Mouse (Mus musculus): ENCODE results near the gene Vil1. TPM values are rescaled to one million over a fixed set of nuclear protein-coding genes. Genes with fewer than 3 reads are reported as not detected.

Vil1 gene
- polyA plus RNA-seq (2014; fragmentation: Nextera tagmentation; extraction: Ambion mirVana): 0.23 and 0.45 TPM in 2 replicates

DNA sequence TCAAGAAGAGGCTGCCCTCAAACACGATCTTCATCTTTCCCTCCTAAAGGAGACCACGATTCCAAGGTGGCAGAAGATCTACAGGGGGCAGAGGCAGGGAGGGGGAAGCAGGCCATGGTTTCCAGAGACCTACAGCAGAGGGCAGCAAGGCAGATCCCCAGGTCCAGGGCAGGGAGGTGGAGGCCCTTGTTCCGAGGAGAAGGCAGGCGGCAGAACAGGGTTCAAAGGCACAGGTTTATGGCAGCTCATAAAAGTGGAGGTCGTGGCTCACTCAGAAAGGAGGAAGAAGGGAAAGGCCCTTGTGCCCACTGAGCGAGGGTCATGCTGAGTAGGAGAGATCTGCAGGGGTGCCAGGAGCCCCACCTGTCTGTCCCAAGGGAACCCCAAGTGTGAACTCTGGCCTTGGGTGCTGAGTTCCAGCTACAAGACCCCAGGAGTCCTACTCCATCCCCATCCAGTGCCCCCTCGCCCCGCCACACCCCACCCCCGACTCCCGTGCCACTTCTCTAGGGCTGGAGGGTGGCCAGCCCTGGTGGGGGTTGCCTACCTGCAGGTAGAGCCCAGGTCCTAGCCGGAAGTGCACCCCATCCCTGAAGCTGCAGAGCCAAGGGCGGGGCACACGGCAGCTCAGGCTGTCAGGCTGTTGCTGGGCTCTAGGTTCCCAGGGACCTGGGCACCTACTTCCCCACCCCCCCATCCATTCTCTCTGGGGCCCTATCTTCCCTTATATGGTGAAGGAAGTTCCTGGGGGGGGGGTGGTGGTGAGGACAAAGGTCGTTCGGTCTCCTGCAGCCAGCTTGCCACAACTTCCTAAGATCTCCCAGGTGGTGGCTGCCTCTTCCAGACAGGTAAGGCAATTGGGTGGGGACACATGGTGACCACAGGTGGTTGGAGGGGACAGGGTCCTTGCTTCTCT lies at the start of gene Vil1:
Gene Vil1, plus strand, starts transcription at position 788 of the 916 bp plus-strand sequence.
- H3K4me3 ChIP-seq (ENCODE audit: low read depth, low read length): no peak within 1 kb of the TSS
- no peaks in the 10 kb centered on the region for H3K4me1 ChIP-seq (ENCODE audit: control insufficient read depth, insufficient read depth, low read length)
- H3K9ac ChIP-seq (ENCODE audit: low read depth, low read length): no peak within 1 kb of the TSS
- 44% methylated on average over 15 of the region's 15 CpGs for WGBS (ENCODE audit: insufficient replicate concordance)
- peak; percentile 42; the same call in 1 of the 2 replicates for ATAC-seq (replicated peaks; ENCODE audit: insufficient number of reproducible peaks, low FRiP score, low TSS enrichment)
- no peak within 1 kb of the TSS for H3K27ac ChIP-seq (ENCODE audit: low read depth, low read length)
- H3K27me3 ChIP-seq (ENCODE audit: control insufficient read depth, insufficient read depth, low read length): no peaks in the 10 kb centered on the region
- H3K4me2 ChIP-seq: no peak within 1 kb of the TSS
- H3K9me3 ChIP-seq (replicated peaks; ENCODE audit: control insufficient read depth, low read length): no peaks in the 10 kb centered on the region
- H3K36me3 ChIP-seq (ENCODE audit: control insufficient read depth, insufficient read depth, low read length): no peaks in the 10 kb centered on the region

DNA sequence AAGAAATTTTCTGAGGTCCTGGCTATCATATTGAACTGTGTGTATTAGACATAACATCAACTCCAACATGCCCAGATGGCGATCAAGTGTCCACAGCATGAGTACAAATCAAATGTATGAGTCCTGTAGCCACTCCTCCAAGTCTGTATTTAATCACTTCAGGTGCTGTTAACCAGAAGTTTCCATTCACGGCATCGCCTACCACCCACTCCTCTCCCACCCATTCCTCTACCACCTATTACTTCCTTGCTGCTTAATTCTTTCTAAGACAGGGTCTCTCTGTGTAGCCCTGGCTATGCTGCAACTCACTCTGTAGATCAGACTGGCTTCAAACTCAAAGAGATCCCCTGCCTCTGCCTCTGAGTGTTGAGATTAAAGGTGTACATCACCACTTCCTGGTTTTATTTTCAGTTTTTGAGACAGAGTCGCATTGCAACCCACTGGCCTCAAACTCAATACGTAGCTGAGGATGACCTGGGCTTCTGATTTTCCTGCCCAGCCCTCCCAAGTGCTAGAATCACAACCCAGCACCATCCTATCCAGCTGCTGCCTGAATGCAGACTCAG lies 49.1 kb upstream of the Vil1 start:
- ATAC-seq (replicated peaks; ENCODE audit: insufficient number of reproducible peaks, low FRiP score, low TSS enrichment): no peak
- no peaks in the 10 kb centered on the region for H3K36me3 ChIP-seq (ENCODE audit: control insufficient read depth, insufficient read depth, low read length)

DNA sequence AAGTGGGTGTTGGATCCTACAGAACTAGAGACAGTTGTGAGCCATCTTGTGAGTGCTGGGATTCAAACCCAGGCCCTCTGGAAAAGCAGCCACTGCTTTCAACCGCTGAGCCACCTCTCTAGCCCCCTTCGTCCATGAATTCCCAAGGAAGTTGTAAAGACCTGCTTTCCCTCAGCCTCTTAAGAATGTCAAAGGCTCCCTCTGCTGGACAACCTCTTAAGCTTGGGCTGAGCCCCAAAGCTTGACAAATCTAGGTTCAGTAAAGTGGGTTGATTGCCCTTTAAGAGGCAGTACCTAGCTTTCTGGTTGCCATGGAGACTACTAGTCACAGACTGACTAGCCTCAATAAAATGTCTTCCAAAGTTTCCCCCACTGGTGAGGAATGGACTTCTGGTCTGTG lies 47.4 kb upstream of the Vil1 start, which contains the start of gene Catip:
Gene Catip, plus strand, starts transcription at position 297 of the 400 bp plus-strand sequence.
- no peaks in the 10 kb centered on the region for H3K27me3 ChIP-seq (ENCODE audit: control insufficient read depth, insufficient read depth, low read length)
- 0 out of 2 replicates have a peak within 1 kb of the TSS, but pooled peaks have one; percentile 1 for H3K4me2 ChIP-seq
- H3K4me1 ChIP-seq (ENCODE audit: control insufficient read depth, insufficient read depth, low read length): 0 out of 2 replicates have a peak, but pooled peaks cover 2% of the 10 kb centered on the region
- no peaks in the 10 kb centered on the region for H3K9me3 ChIP-seq (replicated peaks; ENCODE audit: control insufficient read depth, low read length)
- no peak within 1 kb of the TSS for H3K27ac ChIP-seq (ENCODE audit: low read depth, low read length)
- no peak within 1 kb of the TSS for H3K4me3 ChIP-seq (ENCODE audit: low read depth, low read length)
- no peaks in the 10 kb centered on the region for H3K36me3 ChIP-seq (ENCODE audit: control insufficient read depth, insufficient read depth, low read length)
- ATAC-seq (replicated peaks; ENCODE audit: insufficient number of reproducible peaks, low FRiP score, low TSS enrichment): no peak; the same call in 1 of the 2 replicates
- WGBS (ENCODE audit: insufficient replicate concordance): 8% methylated on average over 2 of the region's 2 CpGs
- no peak within 1 kb of the TSS for H3K9ac ChIP-seq (ENCODE audit: low read depth, low read length)

More for the DNA sequence above, 49.1 kb upstream of the Vil1 start:
- H3K4me3 ChIP-seq (ENCODE audit: low read depth, low read length): no peak overlapping the region
- H3K4me1 ChIP-seq (ENCODE audit: control insufficient read depth, insufficient read depth, low read length): 0 out of 2 replicates have a peak, but pooled peaks cover 2% of the 10 kb centered on the region
- no peak overlapping the region for H3K4me2 ChIP-seq
- no peaks in the 10 kb centered on the region for H3K9me3 ChIP-seq (replicated peaks; ENCODE audit: control insufficient read depth, low read length)
- no peak overlapping the region for H3K9ac ChIP-seq (ENCODE audit: low read depth, low read length)
- H3K27ac ChIP-seq (ENCODE audit: low read depth, low read length): no peak overlapping the region
- WGBS (ENCODE audit: insufficient replicate concordance): 78% methylated on average over 5 of the region's 5 CpGs
- no peaks in the 10 kb centered on the region for H3K27me3 ChIP-seq (ENCODE audit: control insufficient read depth, insufficient read depth, low read length)

DNA sequence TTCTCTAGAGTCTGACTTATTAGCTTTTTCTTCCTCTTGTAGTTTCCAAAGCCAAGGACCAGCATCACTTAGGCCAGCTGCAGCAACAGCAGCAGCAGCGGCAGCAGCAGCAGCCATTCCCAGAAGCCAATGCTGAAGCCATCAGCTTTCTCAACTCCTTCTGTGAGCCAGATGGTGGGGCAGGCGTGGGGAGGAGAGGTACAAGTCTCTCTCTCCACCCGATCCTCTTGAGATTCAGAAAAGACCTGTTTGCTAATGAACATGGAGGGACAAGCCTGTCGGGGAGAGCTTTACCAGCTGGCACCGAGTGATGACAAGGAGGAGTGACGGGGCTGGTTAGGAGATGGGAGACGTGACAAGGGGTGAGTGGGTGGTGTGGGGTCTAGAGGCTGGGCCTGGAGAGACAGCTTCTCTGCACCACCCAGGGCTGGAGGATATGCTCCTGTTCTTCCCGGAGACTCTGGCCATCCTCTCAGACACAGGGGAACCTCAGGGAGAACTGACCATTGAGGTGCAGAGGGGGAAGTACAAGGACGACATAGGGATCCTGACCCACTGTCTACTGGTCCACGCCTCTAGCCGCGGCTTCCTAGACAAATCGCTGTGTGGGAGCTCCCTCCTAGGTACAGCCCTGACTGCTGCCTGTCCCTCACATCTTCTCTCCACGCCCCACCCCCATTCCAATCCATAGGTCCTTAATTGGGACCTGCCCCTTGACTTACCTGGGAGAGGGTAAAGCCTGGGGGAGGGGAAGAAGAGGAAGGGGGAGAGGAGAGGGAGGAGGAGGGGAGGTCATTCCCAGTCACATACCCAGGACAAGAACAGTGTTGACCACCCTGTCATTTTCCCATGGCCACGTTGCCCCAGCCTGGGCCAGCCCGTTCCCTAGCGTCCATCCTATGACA lies 46.6 kb upstream of the Vil1 start:
- Histone ChIP-seq H3K27me3 (ENCODE audit: control insufficient read depth, insufficient read depth, low read length) (no peaks in the 10 kb centered on the region), H3K36me3 (ENCODE audit: control insufficient read depth, insufficient read depth, low read length) (no peaks in the 10 kb centered on the region), H3K9me3 (replicated peaks; ENCODE audit: control insufficient read depth, low read length) (no peaks in the 10 kb centered on the region), H3K9ac (ENCODE audit: low read depth, low read length) (no peak overlapping the region; the same call in 1 of the 2 replicates), H3K4me2 (0 out of 2 replicates have a peak overlapping the region, but pooled peaks have one; percentile 1), H3K4me3 (ENCODE audit: low read depth, low read length) (no peak overlapping the region), H3K4me1 (ENCODE audit: control insufficient read depth, insufficient read depth, low read length) (0 out of 2 replicates have a peak, but pooled peaks cover 2% of the 10 kb centered on the region), H3K27ac (ENCODE audit: low read depth, low read length) (no peak overlapping the region)
- ATAC-seq (replicated peaks; ENCODE audit: insufficient number of reproducible peaks, low FRiP score, low TSS enrichment): no peak
- 51% methylated on average over 17 of the region's 17 CpGs for WGBS (ENCODE audit: insufficient replicate concordance)

DNA sequence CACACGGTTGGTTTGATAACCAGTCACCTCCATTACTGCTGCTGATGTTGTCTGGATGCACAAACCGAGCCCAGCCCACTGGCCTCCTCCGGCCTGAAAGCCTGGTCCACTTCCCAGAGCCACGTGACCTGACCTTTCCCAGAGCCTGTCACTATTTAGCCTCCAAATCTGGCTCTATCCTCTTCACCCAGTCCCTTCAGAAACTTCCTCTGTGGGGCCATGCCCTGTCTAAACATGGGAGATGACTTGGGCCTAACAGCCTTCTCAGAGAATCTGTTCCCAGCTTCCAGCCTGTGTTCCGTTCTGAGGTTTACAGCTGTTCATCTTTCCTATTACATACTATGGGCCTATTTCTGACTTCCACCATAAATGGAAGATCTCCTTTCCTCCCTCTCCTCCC lies 45.7 kb upstream of the Vil1 start:
- Histone ChIP-seq H3K27me3 (ENCODE audit: control insufficient read depth, insufficient read depth, low read length) (no peaks in the 10 kb centered on the region), H3K4me1 (ENCODE audit: control insufficient read depth, insufficient read depth, low read length) (peaks cover 6% of the 10 kb centered on the region), H3K9ac (ENCODE audit: low read depth, low read length) (peak overlapping the region; percentile 5; the same call in 1 of the 2 replicates), H3K4me3 (ENCODE audit: low read depth, low read length) (no peak overlapping the region), H3K9me3 (replicated peaks; ENCODE audit: control insufficient read depth, low read length) (no peaks in the 10 kb centered on the region), H3K27ac (ENCODE audit: low read depth, low read length) (no peak overlapping the region), H3K36me3 (ENCODE audit: control insufficient read depth, insufficient read depth, low read length) (no peaks in the 10 kb centered on the region), H3K4me2 (no peak overlapping the region)
- no peak for ATAC-seq (replicated peaks; ENCODE audit: insufficient number of reproducible peaks, low FRiP score, low TSS enrichment)
- WGBS (ENCODE audit: insufficient replicate concordance): 61% methylated on average over 5 of the region's 5 CpGs

DNA sequence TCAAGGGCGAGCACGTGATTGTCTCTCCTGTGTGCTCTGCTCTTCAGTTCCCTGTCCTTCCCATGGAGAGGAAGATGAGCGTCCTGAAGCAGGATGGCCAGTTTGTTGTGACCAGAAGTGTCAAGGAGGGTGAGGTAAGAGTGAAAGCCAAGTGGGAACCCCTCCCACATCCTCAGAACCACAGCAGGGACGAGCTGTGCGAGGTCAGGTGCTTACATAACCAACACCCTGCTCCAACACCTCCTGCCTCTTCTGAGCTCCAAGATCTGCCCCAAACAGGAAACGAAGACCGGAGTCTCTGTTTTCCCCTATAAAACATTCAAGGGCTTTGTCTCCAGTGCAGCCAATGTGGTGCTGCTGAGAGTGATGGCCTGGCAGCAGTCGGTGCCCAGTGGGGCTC lies 44.9 kb upstream of the Vil1 start:
- H3K27me3 ChIP-seq (ENCODE audit: control insufficient read depth, insufficient read depth, low read length): no peaks in the 10 kb centered on the region
- H3K4me3 ChIP-seq (ENCODE audit: low read depth, low read length): no peak overlapping the region
- H3K9me3 ChIP-seq (replicated peaks; ENCODE audit: control insufficient read depth, low read length): no peaks in the 10 kb centered on the region
- H3K4me2 ChIP-seq: no peak overlapping the region
- H3K9ac ChIP-seq (ENCODE audit: low read depth, low read length): no peak overlapping the region
- no peaks in the 10 kb centered on the region for H3K36me3 ChIP-seq (ENCODE audit: control insufficient read depth, insufficient read depth, low read length)
- WGBS (ENCODE audit: insufficient replicate concordance): 67% methylated on average over 8 of the region's 8 CpGs
- no peak for ATAC-seq (replicated peaks; ENCODE audit: insufficient number of reproducible peaks, low FRiP score, low TSS enrichment)
- peaks cover 6% of the 10 kb centered on the region for H3K4me1 ChIP-seq (ENCODE audit: control insufficient read depth, insufficient read depth, low read length)
- H3K27ac ChIP-seq (ENCODE audit: low read depth, low read length): no peak overlapping the region

DNA sequence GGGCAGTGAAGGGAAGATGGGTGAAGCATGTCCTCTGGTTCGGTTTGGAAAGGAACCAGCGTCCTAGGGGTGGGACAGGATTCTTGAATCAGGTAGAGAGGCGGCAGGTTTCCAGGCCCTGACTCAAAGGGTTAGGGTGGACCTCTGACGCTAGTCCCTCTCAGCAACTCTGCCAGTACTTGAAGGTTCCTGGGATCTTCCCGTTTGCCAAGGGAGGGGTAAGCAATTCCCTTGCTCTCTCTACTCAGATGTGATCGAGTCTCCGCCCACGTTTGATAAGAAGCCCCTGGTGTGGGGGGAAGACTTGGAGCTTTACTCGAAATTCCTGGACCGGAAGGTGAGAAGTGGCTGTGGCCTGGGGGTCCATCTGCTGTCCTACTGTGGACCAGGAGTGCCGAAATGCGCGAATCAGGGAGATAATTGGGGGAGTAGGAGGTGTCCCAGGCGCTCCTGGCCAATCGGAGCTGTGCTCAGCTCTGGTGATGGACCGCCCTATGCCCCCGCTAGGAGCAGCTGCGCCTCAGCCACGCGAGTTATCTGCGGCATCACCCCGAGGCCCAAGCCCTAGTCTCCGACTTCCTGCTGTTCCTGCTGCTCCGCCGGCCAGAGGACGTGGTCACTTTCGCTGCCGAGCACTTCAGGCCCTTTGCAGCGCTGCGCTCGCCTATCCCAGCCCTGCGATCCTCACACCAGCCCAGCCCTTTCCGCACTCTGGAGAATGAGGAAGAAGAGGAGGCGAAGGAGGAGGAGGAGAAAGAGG lies 41.1 kb upstream of the Vil1 start:
- Histone ChIP-seq H3K4me1 (ENCODE audit: control insufficient read depth, insufficient read depth, low read length) (peaks cover 4% of the 10 kb centered on the region), H3K4me2 (peak overlapping the region; percentile 73), H3K9ac (ENCODE audit: low read depth, low read length) (peak overlapping the region; percentile 58), H3K27ac (ENCODE audit: low read depth, low read length) (no peak overlapping the region), H3K4me3 (ENCODE audit: low read depth, low read length) (peak overlapping the region; percentile 43), H3K36me3 (ENCODE audit: control insufficient read depth, insufficient read depth, low read length) (no peaks in the 10 kb centered on the region), H3K9me3 (replicated peaks; ENCODE audit: control insufficient read depth, low read length) (no peaks in the 10 kb centered on the region), H3K27me3 (ENCODE audit: control insufficient read depth, insufficient read depth, low read length) (no peaks in the 10 kb centered on the region)
- 7% methylated on average over 34 of the region's 34 CpGs for WGBS (ENCODE audit: insufficient replicate concordance)
- ATAC-seq (replicated peaks; ENCODE audit: insufficient number of reproducible peaks, low FRiP score, low TSS enrichment): 0 out of 2 replicates have a peak, but pooled peaks have one; percentile 67

Data from heart, embryonic 11.5 days (tissue).